Mouse (Mus musculus): ENCODE measurements around the gene Catsperd. TPM values are rescaled to one million over a fixed set of nuclear protein-coding genes. Genes with fewer than 3 reads are reported as not detected.

Gene Catsperd
- total and polyA plus RNA-seq, 3 experiments: 0.46 to 1.1 TPM; not detected in 1

DNA sequence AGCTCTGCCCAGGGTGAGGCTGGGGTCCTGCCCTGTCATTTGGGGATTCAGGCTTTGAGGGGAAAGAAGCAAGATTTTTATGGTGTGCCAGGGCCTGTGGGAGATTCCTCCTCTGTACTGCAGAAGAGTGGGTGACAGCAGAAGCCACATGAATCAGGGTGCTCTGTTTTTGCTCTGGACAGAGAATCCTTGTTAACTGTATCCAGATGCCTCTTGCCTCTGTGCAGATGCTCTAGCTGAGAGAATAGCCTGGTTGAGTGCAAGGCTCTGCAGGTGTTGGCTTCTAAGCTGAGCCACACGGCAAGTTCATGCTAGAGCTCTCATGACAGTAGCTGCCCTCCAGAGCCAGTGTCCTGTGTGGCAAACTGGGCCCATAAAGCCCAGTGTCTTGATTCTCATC is 65.5 kb downstream of the Catsperd start:
- H3K27ac ChIP-seq (ENCODE audit: control insufficient read depth, low read depth, low read length): peak overlapping the region; percentile 16; the same call in 1 of the 2 replicates
- H3K4me3 ChIP-seq (ENCODE audit: control insufficient read depth in 1 of 2, insufficient read depth in 1 of 2, low read depth in 2 of 2, low read length in 2 of 2): no peak overlapping the region
- no peak overlapping the region for H3K9ac ChIP-seq (ENCODE audit: control insufficient read depth, low read depth, low read length, poor library complexity, severe bottlenecking)
- DNase-seq (ENCODE audit: low read depth, low spot score): no peak
- H3K36me3 ChIP-seq (ENCODE audit: control insufficient read depth in 1 of 2, insufficient read depth in 2 of 2, low read length in 2 of 2): peaks cover 22 to 26% of the 10 kb centered on the region in 2 experiments
- H3K79me2 ChIP-seq (ENCODE audit: control insufficient read depth, insufficient read depth, low read length, poor library complexity): peaks cover 29% of the 10 kb centered on the region
- H3K4me1 ChIP-seq (ENCODE audit: control insufficient read depth in 1 of 2, insufficient read depth in 2 of 2, low read length in 2 of 2): peaks cover 8 to 23% of the 10 kb centered on the region in 2 experiments
- TF ChIP-seq MXI1 (IDR thresholded peaks at IDR 0.05; ENCODE audit: low read depth, low read length) (no peak), GABPA (IDR thresholded peaks at IDR 0.05; ENCODE audit: low read depth, low read length) (no peak), CHD1 (IDR thresholded peaks at IDR 0.05; ENCODE audit: low read depth, low read length) (no peak), E2F4 (IDR thresholded peaks at IDR 0.05; ENCODE audit: borderline replicate concordance, low read depth, low read length) (no peak), ZMIZ1 (IDR thresholded peaks at IDR 0.05; ENCODE audit: low read depth, low read length) (no peak), POLR2A (IDR thresholded peaks at IDR 0.05; ENCODE audit: control insufficient read depth in 1 of 2, insufficient read depth in 1 of 2, low read depth in 1 of 2, low read length in 2 of 2, poor library complexity in 1 of 2) (no peak), CHD2 (IDR thresholded peaks at IDR 0.05; ENCODE audit: low read length) (no peak), NELFE (IDR thresholded peaks at IDR 0.05; ENCODE audit: low read depth, low read length) (no peak), ZNF384 (IDR thresholded peaks at IDR 0.05; ENCODE audit: low read depth, low read length) (no peak), TBP (IDR thresholded peaks at IDR 0.05; ENCODE audit: low read depth, low read length) (no peak), UBTF (IDR thresholded peaks at IDR 0.05; ENCODE audit: borderline replicate concordance, insufficient read depth, low read depth, low read length) (no peak), RCOR1 (IDR thresholded peaks at IDR 0.05; ENCODE audit: low read depth, low read length) (no peak), POLR2AphosphoS2 (IDR thresholded peaks at IDR 0.05; ENCODE audit: low read length) (no peak), MEF2A (IDR thresholded peaks at IDR 0.05; ENCODE audit: extremely low read depth, insufficient replicate concordance, low read depth, low read length, poor library complexity, severe bottlenecking) (no peak), USF1 (IDR thresholded peaks at IDR 0.05; ENCODE audit: low read depth, low read length) (no peak), CTCF (IDR thresholded peaks at IDR 0.05 in 2 of 3, conservative IDR thresholded peaks at IDR 0.05 in 1 of 3; ENCODE audit: control insufficient read depth in 1 of 3, insufficient read depth in 1 of 3, low read depth in 2 of 3, low read length in 3 of 3, poor library complexity in 1 of 3, severe bottlenecking in 1 of 3) (no peak)
- H3K9me3 ChIP-seq (replicated peaks; ENCODE audit: insufficient read depth, low read length): no peaks in the 10 kb centered on the region
- H3K27me3 ChIP-seq (ENCODE audit: control insufficient read depth in 1 of 2, insufficient read depth in 2 of 2, low read length in 2 of 2): no peaks in the 10 kb centered on the region

- peak; percentile 90 for DNase-seq (ENCODE audit: low read depth, low spot score)
- Histone ChIP-seq H3K4me3 (ENCODE audit: control insufficient read depth in 1 of 2, insufficient read depth in 1 of 2, low read depth in 2 of 2, low read length in 2 of 2) (no peak overlapping the region), H3K27ac (ENCODE audit: control insufficient read depth, low read depth, low read length) (peak overlapping the region; percentile 16; the same call in 1 of the 2 replicates), H3K9ac (ENCODE audit: control insufficient read depth, low read depth, low read length, poor library complexity, severe bottlenecking) (no peak overlapping the region), H3K79me2 (ENCODE audit: control insufficient read depth, insufficient read depth, low read length, poor library complexity) (peaks cover 25% of the 10 kb centered on the region), H3K4me1 (ENCODE audit: control insufficient read depth in 1 of 2, insufficient read depth in 2 of 2, low read length in 2 of 2) (peaks cover 3 to 18% of the 10 kb centered on the region in 2 experiments; a peak in 3 of 4 replicates), H3K9me3 (replicated peaks; ENCODE audit: insufficient read depth, low read length) (no peaks in the 10 kb centered on the region), H3K27me3 (ENCODE audit: control insufficient read depth in 1 of 2, insufficient read depth in 2 of 2, low read length in 2 of 2) (no peaks in the 10 kb centered on the region), H3K36me3 (ENCODE audit: control insufficient read depth in 1 of 2, insufficient read depth in 2 of 2, low read length in 2 of 2) (peaks cover 21 to 24% of the 10 kb centered on the region in 2 experiments)
- TF ChIP-seq NELFE (IDR thresholded peaks at IDR 0.05; ENCODE audit: low read depth, low read length) (no peak), ZKSCAN1 (IDR thresholded peaks at IDR 0.05; ENCODE audit: low read depth, low read length) (no peak), USF1 (IDR thresholded peaks at IDR 0.05; ENCODE audit: low read depth, low read length) (peak; percentile 67), MEF2A (IDR thresholded peaks at IDR 0.05; ENCODE audit: extremely low read depth, insufficient replicate concordance, low read depth, low read length, poor library complexity, severe bottlenecking) (no peak), NRF1 (IDR thresholded peaks at IDR 0.05; ENCODE audit: insufficient read depth, low read depth, low read length, poor library complexity, severe bottlenecking) (no peak), USF2 (IDR thresholded peaks at IDR 0.05; ENCODE audit: borderline replicate concordance in 1 of 2, insufficient read depth in 1 of 2, low read depth in 1 of 2, low read length in 2 of 2) (no peak), TCF12 (IDR thresholded peaks at IDR 0.05; ENCODE audit: low read depth, low read length) (peak; percentile 61; the same call in 1 of the 2 replicates), TAL1 (IDR thresholded peaks at IDR 0.05; ENCODE audit: low read length) (0 out of 2 replicates have a peak, but pooled peaks have one; percentile 3), MXI1 (IDR thresholded peaks at IDR 0.05; ENCODE audit: low read depth, low read length) (peak; percentile 74), POLR2A (IDR thresholded peaks at IDR 0.05; ENCODE audit: control insufficient read depth in 1 of 2, insufficient read depth in 1 of 2, low read depth in 1 of 2, low read length in 2 of 2, poor library complexity in 1 of 2) (no peak), UBTF (IDR thresholded peaks at IDR 0.05; ENCODE audit: borderline replicate concordance, insufficient read depth, low read depth, low read length) (no peak), CTCF (IDR thresholded peaks at IDR 0.05 in 2 of 3, conservative IDR thresholded peaks at IDR 0.05 in 1 of 3; ENCODE audit: control insufficient read depth in 1 of 3, insufficient read depth in 1 of 3, low read depth in 2 of 3, low read length in 3 of 3, poor library complexity in 1 of 3, severe bottlenecking in 1 of 3) (peak in 1 of 3 experiments; percentile 22; a peak in 2 of 6 replicates), SMC3 (IDR thresholded peaks at IDR 0.05; ENCODE audit: low read depth, low read length) (peak; percentile 23), MYC (IDR thresholded peaks at IDR 0.05; ENCODE audit: low read depth, low read length) (peak; percentile 65), ZC3H11A (IDR thresholded peaks at IDR 0.05; ENCODE audit: low read depth, low read length) (no peak), POLR2AphosphoS5 (IDR thresholded peaks at IDR 0.05; ENCODE audit: borderline replicate concordance, low read depth, low read length) (no peak), ETS1 (IDR thresholded peaks at IDR 0.05; ENCODE audit: low read depth, low read length) (peak; percentile 53), MAX (IDR thresholded peaks at IDR 0.05; ENCODE audit: low read length) (peak; percentile 75; the same call in 1 of the 2 replicates), MYB (IDR thresholded peaks at IDR 0.05; ENCODE audit: low read depth, low read length) (no peak), KAT2A (conservative IDR thresholded peaks at IDR 0.05; ENCODE audit: low read depth, low read length) (no peak)
These were observed 65.9 kb downstream of the Catsperd start for GRCm38 (mm10) chr17:56693851-56694310.

All from MEL (cell line).